Mouse (Mus musculus): ENCODE measurements around the gene Syvn1. TPM values are rescaled to one million over a fixed set of nuclear protein-coding genes. Genes with fewer than 3 reads are reported as not detected.
A peak's percentile ranks its signal among the peaks of the same experiment; 100 is the strongest.

The Syvn1 gene
- total and polyA plus RNA-seq, 3 experiments = 16.5 to 106 (median 26.8) TPM

- TF ChIP-seq ZNF384 (IDR thresholded peaks at IDR 0.05; ENCODE audit: low read depth, low read length) (no peak), RAD21 (IDR thresholded peaks at IDR 0.05; ENCODE audit: low read depth, low read length) (peak; percentile 32), CTCF (conservative IDR thresholded peaks at IDR 0.05 in 1 of 2, IDR thresholded peaks at IDR 0.05 in 1 of 2; ENCODE audit: low read depth in 2 of 2, low read length in 2 of 2) (peak; percentile 13 to 54; a peak in 2 of 4 replicates), SMC3 (IDR thresholded peaks at IDR 0.05; ENCODE audit: low read depth, low read length) (peak; percentile 29)
- peaks cover 12 to 43% of the 10 kb centered on the region in 2 experiments for H3K4me1 ChIP-seq (ENCODE audit: control insufficient read depth in 1 of 2, insufficient read depth in 2 of 2)
- H3K36me3 ChIP-seq (replicated peaks in 1 of 2; ENCODE audit: control insufficient read depth in 1 of 2, insufficient read depth in 1 of 2, low read length in 1 of 2) = peaks cover under 1 to 19% of the 10 kb centered on the region in 2 experiments
- H3K27ac ChIP-seq (ENCODE audit: insufficient read depth, low read depth) = no peak overlapping the region
- dilution Hi-C loops (cut with MboI; ENCODE audit: extremely low pct_ligation_motif_present, extremely low pct_unique_long_range_greater_than_20kb, low sequenced_read_pairs) (no loop called here), in situ Hi-C loops (cut with MboI; ENCODE audit: low pct_ligation_motif_present, low pct_unique_long_range_greater_than_20kb, low sequenced_read_pairs) (loop anchor here (5.0 kb wide), 2 partner anchors 54 to 94 kb away; partner anchors contain the start of genes Cdc42ep2 and Pola2)
- peak; percentile 29 for DNase-seq (ENCODE audit: extremely low read depth)
- H3K27me3 ChIP-seq (replicated peaks) = no peaks in the 10 kb centered on the region
- no peaks in the 10 kb centered on the region for H3K9me3 ChIP-seq (replicated peaks; ENCODE audit: low read length)
- no peak overlapping the region for H3K9ac ChIP-seq (ENCODE audit: insufficient read depth, low read depth)
- H3K4me2 ChIP-seq (ENCODE audit: insufficient read depth, low read depth, poor library complexity, severe bottlenecking) = no peak overlapping the region
- no peak overlapping the region for H3K4me3 ChIP-seq (replicated peaks in 1 of 3; ENCODE audit: low read depth in 2 of 3, low read length in 2 of 3, poor library complexity in 1 of 3)
- no peaks in the 10 kb centered on the region for H3K79me2 ChIP-seq (replicated peaks; ENCODE audit: control insufficient read depth, extremely low read depth, insufficient read depth, poor library complexity, severe bottlenecking)
These were observed 29.8 kb upstream of the Syvn1 start for GRCm38 (mm10) chr19:6016532-6016931.

- peak overlapping the region; percentile 27; the same call in 1 of the 2 replicates for H3K27ac ChIP-seq (ENCODE audit: insufficient read depth, low read depth)
- H3K79me2 ChIP-seq (replicated peaks; ENCODE audit: control insufficient read depth, extremely low read depth, insufficient read depth, poor library complexity, severe bottlenecking) = no peaks in the 10 kb centered on the region
- H3K9ac ChIP-seq (ENCODE audit: insufficient read depth, low read depth) = peak overlapping the region; percentile 32
- in situ Hi-C loops (cut with MboI; ENCODE audit: low pct_ligation_motif_present, low pct_unique_long_range_greater_than_20kb, low sequenced_read_pairs) (loop anchor here (5.0 kb wide), 2 partner anchors 56 to 96 kb away; partner anchors contain the start of genes Cdc42ep2 and Pola2), dilution Hi-C loops (cut with MboI; ENCODE audit: extremely low pct_ligation_motif_present, extremely low pct_unique_long_range_greater_than_20kb, low sequenced_read_pairs) (no loop called here)
- H3K9me3 ChIP-seq (replicated peaks; ENCODE audit: low read length) = no peaks in the 10 kb centered on the region
- peaks cover 17 to 52% of the 10 kb centered on the region in 2 experiments for H3K4me1 ChIP-seq (ENCODE audit: control insufficient read depth in 1 of 2, insufficient read depth in 2 of 2)
- peak; percentile 94 for DNase-seq (ENCODE audit: extremely low read depth)
- peaks cover 0 to 3% of the 10 kb centered on the region in 2 experiments for H3K36me3 ChIP-seq (replicated peaks in 1 of 2; ENCODE audit: control insufficient read depth in 1 of 2, insufficient read depth in 1 of 2, low read length in 1 of 2)
- H3K4me3 ChIP-seq (replicated peaks in 1 of 3; ENCODE audit: low read depth in 2 of 3, low read length in 2 of 3, poor library complexity in 1 of 3) = peak overlapping the region; percentile 52 to 54 (median 53)
- H3K27me3 ChIP-seq (replicated peaks) = no peaks in the 10 kb centered on the region
- H3K4me2 ChIP-seq (ENCODE audit: insufficient read depth, low read depth, poor library complexity, severe bottlenecking) = peak overlapping the region; percentile 63
- TF ChIP-seq SIN3A (IDR thresholded peaks at IDR 0.05; ENCODE audit: low read length) (peak; percentile 79), MAX (IDR thresholded peaks at IDR 0.05; ENCODE audit: low read length) (peak; percentile 90), USF2 (conservative IDR thresholded peaks at IDR 0.05; ENCODE audit: low read depth, low read length) (peak; percentile 64), IRF4 (IDR thresholded peaks at IDR 0.05; ENCODE audit: low read depth, low read length) (0 out of 2 replicates have a peak, but pooled peaks have one; percentile 21), RAD21 (IDR thresholded peaks at IDR 0.05; ENCODE audit: low read depth, low read length) (peak; percentile 84), PAX5 (IDR thresholded peaks at IDR 0.05; ENCODE audit: low read length) (no peak), CHD2 (IDR thresholded peaks at IDR 0.05; ENCODE audit: low read length) (no peak), MAFK (IDR thresholded peaks at IDR 0.05; ENCODE audit: insufficient replicate concordance, low read length) (peak; percentile 16; the same call in 1 of the 2 replicates), POLR2AphosphoS2 (IDR thresholded peaks at IDR 0.05; ENCODE audit: low read depth, low read length) (peak; percentile 86), MYC (IDR thresholded peaks at IDR 0.05; ENCODE audit: low read depth, low read length) (peak; percentile 98), E2F4 (IDR thresholded peaks at IDR 0.05; ENCODE audit: insufficient replicate concordance, low read depth, low read length) (no peak), ZMIZ1 (IDR thresholded peaks at IDR 0.05; ENCODE audit: low read depth, low read length) (peak; percentile 85), USF1 (IDR thresholded peaks at IDR 0.05; ENCODE audit: low read depth, low read length) (peak; percentile 67), NRF1 (IDR thresholded peaks at IDR 0.05; ENCODE audit: low read depth, low read length) (0 out of 2 replicates have a peak, but pooled peaks have one; percentile 7), NELFE (IDR thresholded peaks at IDR 0.05; ENCODE audit: low read depth, low read length) (peak; percentile 92), HCFC1 (IDR thresholded peaks at IDR 0.05; ENCODE audit: low read depth, low read length) (peak; percentile 26), ETS1 (conservative IDR thresholded peaks at IDR 0.05; ENCODE audit: low read depth, low read length) (no peak), KAT2A (IDR thresholded peaks at IDR 0.05; ENCODE audit: insufficient replicate concordance, low read length) (no peak), CHD1 (IDR thresholded peaks at IDR 0.05; ENCODE audit: low read depth, low read length) (peak; percentile 55; the same call in 1 of the 2 replicates), POLR2A (IDR thresholded peaks at IDR 0.05; ENCODE audit: low read depth, low read length) (peak; percentile 85), GABPA (IDR thresholded peaks at IDR 0.05; ENCODE audit: insufficient replicate concordance, low read depth, low read length) (no peak), ZNF384 (IDR thresholded peaks at IDR 0.05; ENCODE audit: low read depth, low read length) (no peak), JUN (IDR thresholded peaks at IDR 0.05; ENCODE audit: insufficient read depth, low read depth, low read length) (no peak), ZC3H11A (IDR thresholded peaks at IDR 0.05; ENCODE audit: low read depth, low read length) (no peak), MEF2A (IDR thresholded peaks at IDR 0.05; ENCODE audit: borderline replicate concordance, low read depth, low read length) (0 out of 2 replicates have a peak, but pooled peaks have one; percentile 9), JUND (conservative IDR thresholded peaks at IDR 0.05; ENCODE audit: low read depth, low read length) (no peak), MXI1 (IDR thresholded peaks at IDR 0.05; ENCODE audit: low read depth, low read length) (peak; percentile 93)
These were observed 28.0 kb upstream of the Syvn1 start for GRCm38 (mm10) chr19:6018142-6019089.
